Mouse (Mus musculus) spleen, adult 18-20 months (tissue): ENCODE results near the gene Zgpat.

ENCODE experiments used
- DNase-seq, 2 experiments: peaks; one replicate each; pipeline ENCODE4 v3.0.0; 2022; ENCODE audit warnings: mixed read lengths in 2 of 2

Gene Zgpat

GRCm38 (mm10) chr2:181364860-181365596, at the start of gene Zgpat, which contains the start of gene Arfrp1:
Zgpat (plus strand) TSS chr2:181364928.
Arfrp1 (minus strand) TSS chr2:181365404.
- DNase-seq, result peak; percentile 80 to 85

- peak; percentile 60 to 80 for DNase-seq
Measured at GRCm38 (mm10) chr2:181319248-181320102, 45.3 kb upstream of the Zgpat start, which contains the start of gene Rtel1. Rtel1 (plus strand) TSS chr2:181319739.

DNA sequence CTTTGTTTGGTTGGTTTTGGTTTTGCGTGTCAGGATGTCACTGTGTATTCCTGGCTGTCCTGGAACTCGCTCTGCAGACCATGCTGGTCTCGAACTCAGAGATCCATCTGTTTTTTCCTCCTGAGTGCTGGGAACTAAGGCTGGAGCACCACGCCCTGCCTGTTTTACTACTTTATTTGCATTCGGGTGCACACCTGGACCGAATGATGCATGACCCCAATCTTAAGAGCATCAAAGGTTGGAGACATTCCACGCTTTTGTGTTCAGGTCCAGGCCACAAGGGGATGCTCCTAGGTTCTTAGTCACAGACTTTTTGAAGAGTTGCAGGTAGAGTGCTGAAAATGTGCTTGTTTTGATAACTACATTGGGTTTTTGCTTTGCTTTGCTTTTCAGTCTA, 44.6 kb upstream of the Zgpat start:
- DNase-seq, result no peak

- no peak for DNase-seq
Measured at GRCm38 (mm10) chr2:181322136-181322535, 42.6 kb upstream of the Zgpat start.

DNA sequence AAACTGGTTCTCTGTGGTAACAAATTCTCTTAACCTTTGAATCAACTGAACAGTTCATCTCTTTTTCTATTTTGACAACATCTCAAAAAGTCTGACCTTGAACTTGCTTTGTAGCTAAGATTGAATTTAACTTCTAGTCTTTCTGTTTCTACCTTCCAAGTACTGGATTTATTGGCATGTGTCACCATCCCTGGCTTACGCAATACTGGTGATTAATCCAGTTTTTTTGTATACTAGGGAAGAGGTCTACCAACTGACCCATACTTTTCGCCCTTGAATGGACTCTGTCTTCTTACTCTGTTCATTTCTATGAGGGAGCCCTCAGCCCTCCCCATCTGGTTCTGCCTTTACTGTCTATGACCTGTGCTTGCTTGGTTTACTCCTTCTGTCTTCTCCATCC, 38.6 kb upstream of the Zgpat start:
- no peak for DNase-seq

DNA sequence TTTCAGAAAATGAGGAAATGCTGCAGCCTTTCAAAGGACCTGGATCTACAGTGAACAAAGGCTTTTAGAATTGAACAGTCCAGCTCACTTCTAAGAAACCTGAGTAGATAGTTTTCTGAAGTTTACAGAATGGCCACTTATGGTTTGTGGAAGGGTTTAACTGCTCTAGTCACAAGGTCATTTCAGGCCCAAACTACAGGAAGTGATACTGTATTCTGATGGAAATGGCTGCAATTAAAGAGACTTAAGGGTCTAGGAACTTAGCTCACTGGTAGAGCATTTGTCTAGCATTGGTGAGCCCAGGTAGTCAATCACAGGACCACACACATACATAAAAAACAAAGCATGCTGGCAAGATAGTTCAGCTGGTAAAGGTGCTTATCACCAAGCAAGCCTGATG, 32.2 kb upstream of the Zgpat start:
- DNase-seq, result no peak

DNA sequence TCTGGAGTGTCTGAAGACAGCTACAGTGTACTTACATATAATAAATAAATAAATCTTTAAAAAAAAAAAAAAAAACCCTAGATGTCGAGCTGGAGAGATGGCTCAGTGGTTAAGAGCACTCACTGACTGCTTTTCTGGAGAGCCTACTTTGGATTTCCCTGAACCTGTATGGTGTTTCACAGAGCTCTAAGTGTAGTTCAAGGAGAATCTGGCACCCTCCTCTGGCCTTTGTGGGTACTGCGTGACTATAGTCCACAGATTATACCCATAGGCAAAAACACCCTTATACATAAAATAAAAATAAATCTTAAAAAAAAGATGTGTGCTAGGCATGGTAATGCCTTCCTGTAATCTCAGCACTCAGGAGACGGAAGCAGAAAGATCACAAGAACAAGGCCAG, 30.7 kb upstream of the Zgpat start:
- peak; percentile 39 to 82 for DNase-seq

DNA sequence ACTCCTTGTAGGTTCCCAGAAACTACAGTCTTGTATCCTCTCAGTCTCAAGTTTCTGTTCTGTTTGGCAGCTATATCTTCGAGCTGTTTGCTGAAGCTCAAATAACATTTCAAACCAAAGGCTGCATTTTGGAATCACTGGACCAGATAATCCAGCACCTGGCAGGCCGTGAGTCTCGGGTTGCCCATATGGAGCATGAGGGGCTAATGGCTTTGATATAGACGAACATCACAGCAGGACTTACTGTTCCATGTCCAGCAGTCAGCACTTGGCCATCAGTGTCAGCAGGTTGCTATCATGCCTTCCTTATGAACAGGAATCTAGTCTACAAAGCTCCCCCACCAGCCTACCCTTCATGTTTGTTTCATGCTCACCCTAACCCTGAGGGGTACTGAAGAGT, 24.3 kb upstream of the Zgpat start:
- DNase-seq, result no peak

- no peak for DNase-seq
Measured at GRCm38 (mm10) chr2:181342766-181343165, 22.0 kb upstream of the Zgpat start.

DNA sequence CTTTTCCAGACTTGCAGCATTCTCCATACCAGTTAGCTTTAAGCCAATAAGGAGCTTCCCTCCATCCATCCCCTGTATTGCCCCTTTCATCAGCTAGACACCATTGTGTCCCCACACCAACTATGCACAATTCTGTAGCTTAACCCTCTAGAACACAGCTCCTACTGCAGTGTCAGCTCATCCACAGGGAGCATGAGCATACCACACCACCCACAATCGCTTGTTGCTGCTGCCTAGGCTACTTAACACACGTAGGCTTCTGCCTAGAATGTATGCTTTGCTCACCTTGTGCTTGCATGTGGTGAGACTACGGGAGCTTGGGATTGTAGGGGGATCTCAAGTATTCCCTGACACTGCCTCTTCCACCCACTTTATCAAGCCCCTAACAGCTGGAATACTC, 7.9 kb upstream of the Zgpat start:
- no peak for DNase-seq

DNA sequence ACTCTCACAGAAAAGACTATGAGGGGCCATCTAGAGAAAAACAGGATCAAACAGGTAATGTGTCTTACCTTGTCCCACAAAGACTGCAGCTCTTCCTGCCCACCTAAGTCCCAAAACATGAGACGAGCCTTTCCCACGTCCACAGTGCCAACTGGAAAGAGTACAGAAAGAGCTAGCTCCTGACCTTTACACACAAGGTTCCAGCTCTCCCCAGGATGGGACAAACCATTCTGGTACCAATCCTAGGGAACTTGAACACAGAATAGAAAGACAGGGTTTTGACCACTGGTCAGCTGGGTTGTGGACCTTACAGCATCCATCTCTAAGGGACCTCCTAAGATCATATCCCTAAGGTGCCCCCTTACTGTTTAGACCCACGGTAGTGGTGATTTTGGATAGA, 782 bp upstream of the Zgpat start:
- no peak for DNase-seq

DNA sequence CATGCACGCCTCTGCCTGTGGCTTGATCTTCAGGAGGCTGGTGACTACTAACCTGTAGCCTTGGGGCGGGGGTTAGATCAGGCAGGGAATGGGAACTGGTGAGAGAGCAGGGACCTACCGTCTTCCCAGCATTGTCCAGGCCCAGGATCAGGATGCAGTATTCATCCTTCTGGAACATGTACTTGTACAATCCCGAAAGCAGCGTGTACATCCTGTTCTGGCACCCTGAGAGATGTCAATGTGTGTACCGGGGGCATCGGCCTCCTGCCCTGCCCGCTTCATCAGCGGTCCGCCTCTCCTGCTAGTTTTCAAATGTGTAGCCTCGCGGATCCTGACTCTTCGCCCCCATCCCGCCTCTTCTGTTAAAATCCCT, 255 bp upstream of the Zgpat start:
- DNase-seq, result no peak

- no peak for DNase-seq
Measured at GRCm38 (mm10) chr2:181365655-181366075, 937 bp downstream of the Zgpat start.

DNA sequence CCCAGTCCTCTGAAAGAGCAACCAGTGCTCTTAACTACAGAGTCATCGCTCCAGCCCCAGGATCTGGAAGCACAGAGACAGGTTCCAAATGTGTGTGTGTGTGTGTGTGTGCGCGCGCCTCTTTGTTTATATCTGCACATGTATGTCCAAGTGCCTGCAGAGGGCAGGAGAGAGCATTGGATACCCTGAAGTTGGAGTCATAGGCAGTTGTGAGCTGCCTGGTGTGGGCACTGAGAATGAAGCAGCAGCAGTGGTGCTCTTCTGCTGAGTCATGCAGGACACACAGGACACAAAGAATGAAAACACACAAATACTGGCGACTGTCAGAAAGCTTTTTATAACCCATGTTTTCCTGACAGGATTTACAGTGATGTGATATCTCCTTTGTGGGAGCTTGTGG, 5.3 kb downstream of the Zgpat start:
- no peak for DNase-seq

- no peak for DNase-seq
Measured at GRCm38 (mm10) chr2:181375787-181376186, 11.1 kb downstream of the Zgpat start.

DNA sequence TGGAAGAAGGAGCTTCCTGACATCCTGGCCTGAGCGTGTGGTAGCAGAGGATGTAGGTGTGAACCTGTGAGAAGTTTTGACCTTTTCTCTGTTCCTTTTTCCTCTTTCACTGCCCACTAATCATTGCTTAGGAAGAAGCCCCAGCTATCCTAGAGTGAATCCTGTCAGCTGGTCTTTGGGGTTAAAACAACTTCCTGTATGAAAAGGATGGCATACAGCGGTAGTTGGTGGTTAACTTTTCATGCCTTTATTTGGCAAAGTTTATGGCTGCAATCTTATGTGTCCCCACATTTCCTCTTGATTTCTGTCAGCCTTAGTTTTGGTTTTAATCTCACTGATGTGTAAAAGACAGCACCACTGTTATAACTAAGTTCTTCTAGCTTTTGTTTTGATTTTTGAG, 12.5 kb downstream of the Zgpat start:
- no peak for DNase-seq

DNA sequence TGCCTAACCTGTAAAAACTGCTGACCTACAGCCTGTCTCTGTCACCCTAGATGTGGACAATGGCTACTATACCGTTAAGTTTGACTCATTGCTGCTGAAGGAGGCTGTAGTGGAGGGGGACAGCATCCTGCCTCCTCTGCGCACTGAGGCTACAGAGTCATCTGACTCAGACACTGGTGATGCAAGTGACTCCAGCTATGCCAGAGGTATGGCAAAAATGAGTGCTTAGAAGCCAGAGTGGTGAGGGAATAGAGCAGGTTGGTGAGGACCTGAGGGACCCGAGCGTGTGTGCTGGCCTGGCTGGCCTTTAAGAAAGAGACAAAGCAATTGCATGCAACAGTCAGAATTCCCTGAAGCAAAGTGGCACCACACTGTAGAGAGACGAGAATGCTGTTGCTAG, 14.0 kb downstream of the Zgpat start:
- no peak for DNase-seq

- DNase-seq, result no peak
Measured at GRCm38 (mm10) chr2:181379778-181380177, 15.1 kb downstream of the Zgpat start, which contains the start of gene Lime1. Lime1 (plus strand) TSS chr2:181380078.

DNA sequence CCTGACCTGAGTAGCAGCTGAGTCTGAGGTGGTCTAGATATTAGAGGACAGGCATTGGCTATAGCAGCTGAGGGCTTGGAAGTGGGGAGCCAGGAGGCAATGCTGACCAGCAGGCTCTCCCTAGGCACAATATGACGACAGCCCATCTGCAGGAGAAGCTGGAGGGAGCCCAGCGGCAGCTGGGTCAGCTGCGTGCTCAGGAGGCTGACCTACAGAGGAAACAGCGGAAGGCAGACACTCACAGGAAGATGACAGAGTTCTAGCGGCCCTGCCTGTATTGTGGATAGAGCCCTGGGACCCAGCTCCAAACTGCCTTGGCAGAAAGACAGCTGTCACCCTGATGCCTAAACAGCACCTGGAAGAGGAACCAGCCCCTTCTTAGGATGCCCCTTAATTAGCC, 15.5 kb downstream of the Zgpat start:
- DNase-seq, result no peak

DNA sequence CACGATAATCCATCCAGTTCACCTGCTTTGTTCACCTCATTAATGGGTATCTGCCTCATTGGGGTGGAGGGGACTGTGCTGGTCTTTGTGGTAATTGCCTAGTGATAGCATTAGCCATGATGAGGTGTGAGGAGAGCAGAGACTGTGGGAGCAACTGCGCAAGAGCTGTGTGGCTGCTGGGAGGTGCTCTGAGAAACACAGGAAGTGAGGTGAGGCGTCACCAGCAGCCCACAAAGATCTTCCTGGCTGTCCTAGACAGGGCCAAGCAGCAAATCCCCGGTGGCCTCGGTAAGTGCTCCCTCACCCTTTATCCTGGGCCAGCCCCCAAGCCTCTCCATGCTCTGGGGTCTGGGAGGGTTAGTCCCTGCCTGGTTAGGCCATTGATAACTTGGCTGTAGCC, 16.4 kb downstream of the Zgpat start:
- DNase-seq, result peak in 1 of 2 experiments; percentile 25

- DNase-seq, result no peak
Measured at GRCm38 (mm10) chr2:181381631-181382306, 17.0 kb downstream of the Zgpat start.

GRCm38 (mm10) chr2:181384463-181384862, 19.7 kb downstream of the Zgpat start:
- no peak for DNase-seq

DNA sequence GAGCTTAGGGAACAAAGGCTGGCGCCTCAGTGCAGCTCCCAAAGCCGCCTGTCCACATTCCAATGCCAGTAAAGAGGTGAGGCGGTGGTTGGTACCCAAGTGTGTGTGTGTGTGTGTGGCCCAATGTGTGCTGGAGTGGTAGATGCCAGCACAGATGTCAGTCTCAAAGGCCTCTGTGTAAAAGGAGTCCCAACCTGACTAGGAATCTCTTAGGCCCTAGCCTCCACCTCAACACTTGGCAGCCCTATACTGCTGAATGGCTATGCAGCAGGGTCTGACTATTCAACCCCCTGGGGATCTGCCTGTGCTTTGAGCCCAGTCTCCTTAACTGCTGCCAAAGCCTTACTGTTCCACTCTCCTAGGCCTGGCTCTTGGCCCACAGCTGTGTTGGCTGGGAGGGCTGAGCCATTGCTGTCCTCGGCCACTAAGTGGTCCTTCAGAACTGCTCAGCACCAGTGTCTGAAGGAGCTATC, 20.2 kb downstream of the Zgpat start:
- no peak for DNase-seq
